Mouse (Mus musculus): ENCODE measurements at regions not wholly inside any gene's neighbourhood (a gene's known extent, or its start where the extent isn't known, plus 50 kb on each side); places are given as distances from the start of the nearest gene placed in this dataset.
A peak's percentile ranks its signal among the peaks of the same experiment; 100 is the strongest.

GRCm38 (mm10) chr2:137723651-137724050 is 532.7 kb upstream of the Btbd3 start:
- no peak for ATAC-seq (ENCODE audit: low FRiP score)
- Histone ChIP-seq H3K9ac (no peak overlapping the region), H3K27me3 (peaks cover 37% of the 10 kb centered on the region), H3K36me3 (no peaks in the 10 kb centered on the region), H3K4me3 (no peak overlapping the region), H3K27ac (no peak overlapping the region), H3K9me3 (no peaks in the 10 kb centered on the region), H3K4me1 (replicated peaks) (peaks cover 1% of the 10 kb centered on the region; the same call in 1 of the 2 replicates), H3K4me2 (no peak overlapping the region)
- WGBS, result 92% methylated on average over 1 of the region's 1 CpGs

- no peak overlapping the region for H3K4me3 ChIP-seq
- H3K4me2 ChIP-seq, result no peak overlapping the region
- no peaks in the 10 kb centered on the region for H3K9me3 ChIP-seq
- no peak overlapping the region for H3K9ac ChIP-seq
- no peak overlapping the region for H3K27ac ChIP-seq
- H3K4me1 ChIP-seq (replicated peaks), result no peaks in the 10 kb centered on the region
- no peak for ATAC-seq (ENCODE audit: low FRiP score)
- WGBS, result 65% methylated on average over 7 of the region's 7 CpGs
- no peaks in the 10 kb centered on the region for H3K36me3 ChIP-seq
- H3K27me3 ChIP-seq, result peaks cover 39% of the 10 kb centered on the region
Observed at GRCm38 (mm10) chr2:137721767-137722424, 534.5 kb upstream of the Btbd3 start.

- Histone ChIP-seq H3K9me3 (no peaks in the 10 kb centered on the region), H3K4me3 (no peak overlapping the region), H3K9ac (no peak overlapping the region), H3K27ac (no peak overlapping the region), H3K4me2 (no peak overlapping the region), H3K36me3 (no peaks in the 10 kb centered on the region), H3K4me1 (replicated peaks) (no peaks in the 10 kb centered on the region), H3K27me3 (peaks cover 67% of the 10 kb centered on the region)
- 72% methylated on average over 2 of the region's 2 CpGs for WGBS
- no peak for ATAC-seq (ENCODE audit: low FRiP score)
Observed at GRCm38 (mm10) chr2:137715891-137716290, 540.5 kb upstream of the Btbd3 start.

GRCm38 (mm10) chr2:137706528-137706988 is 549.8 kb upstream of the Btbd3 start:
- peak overlapping the region; percentile 66 for H3K27ac ChIP-seq

GRCm38 (mm10) chr2:137705724-137706422 is 550.5 kb upstream of the Btbd3 start:
- H3K4me3 ChIP-seq, result peak overlapping the region; percentile 19
- ATAC-seq (ENCODE audit: low FRiP score), result peak; percentile 87
- 16% methylated on average over 14 of the region's 14 CpGs for WGBS
- H3K27ac ChIP-seq, result peak overlapping the region; percentile 66; the same call in 1 of the 2 replicates
- H3K9ac ChIP-seq, result no peak overlapping the region
- no peaks in the 10 kb centered on the region for H3K36me3 ChIP-seq
- H3K27me3 ChIP-seq, result peaks cover 77% of the 10 kb centered on the region
- H3K4me1 ChIP-seq (replicated peaks), result peaks cover 25% of the 10 kb centered on the region
- peak overlapping the region; percentile 45 for H3K4me2 ChIP-seq
- no peaks in the 10 kb centered on the region for H3K9me3 ChIP-seq

More at GRCm38 (mm10) chr2:137706528-137706988, 549.8 kb upstream of the Btbd3 start:
- Histone ChIP-seq H3K9ac (no peak overlapping the region), H3K4me3 (peak overlapping the region; percentile 19; the same call in 1 of the 2 replicates), H3K4me1 (replicated peaks) (peaks cover 25% of the 10 kb centered on the region), H3K9me3 (no peaks in the 10 kb centered on the region), H3K36me3 (no peaks in the 10 kb centered on the region), H3K27me3 (peaks cover 73% of the 10 kb centered on the region), H3K4me2 (peak overlapping the region; percentile 45)
- 4% methylated on average over 4 of the region's 4 CpGs for WGBS
- peak; percentile 89 for ATAC-seq (ENCODE audit: low FRiP score)

GRCm38 (mm10) chr2:137704948-137705723 is 551.2 kb upstream of the Btbd3 start:
- Histone ChIP-seq H3K9me3 (no peaks in the 10 kb centered on the region), H3K4me1 (replicated peaks) (peaks cover 25% of the 10 kb centered on the region), H3K36me3 (no peaks in the 10 kb centered on the region), H3K27ac (no peak overlapping the region), H3K27me3 (peaks cover 78% of the 10 kb centered on the region), H3K4me3 (no peak overlapping the region), H3K4me2 (peak overlapping the region; percentile 45), H3K9ac (no peak overlapping the region)
- WGBS, result 21% methylated on average over 12 of the region's 12 CpGs
- ATAC-seq (ENCODE audit: low FRiP score), result peak; percentile 62; the same call in 1 of the 2 replicates

GRCm38 (mm10) chr2:137704565-137704947 is 551.8 kb upstream of the Btbd3 start:
- H3K27me3 ChIP-seq, result peaks cover 78% of the 10 kb centered on the region
- ATAC-seq (ENCODE audit: low FRiP score), result no peak
- 46% methylated on average over 6 of the region's 6 CpGs for WGBS

GRCm38 (mm10) chr2:137704051-137704450 is 552.3 kb upstream of the Btbd3 start:
- H3K9me3 ChIP-seq, result no peaks in the 10 kb centered on the region
- H3K4me3 ChIP-seq, result no peak overlapping the region
- no peak overlapping the region for H3K9ac ChIP-seq
- ATAC-seq (ENCODE audit: low FRiP score), result no peak
- WGBS, result 67% methylated on average over 3 of the region's 3 CpGs
- peaks cover 78% of the 10 kb centered on the region for H3K27me3 ChIP-seq
- no peak overlapping the region for H3K4me2 ChIP-seq
- H3K27ac ChIP-seq, result no peak overlapping the region
- H3K4me1 ChIP-seq (replicated peaks), result peaks cover 25% of the 10 kb centered on the region
- no peaks in the 10 kb centered on the region for H3K36me3 ChIP-seq

More at GRCm38 (mm10) chr2:137704565-137704947, 551.8 kb upstream of the Btbd3 start:
- Histone ChIP-seq H3K27ac (no peak overlapping the region), H3K9ac (no peak overlapping the region), H3K9me3 (no peaks in the 10 kb centered on the region), H3K4me1 (replicated peaks) (peaks cover 25% of the 10 kb centered on the region), H3K4me3 (no peak overlapping the region), H3K36me3 (no peaks in the 10 kb centered on the region), H3K4me2 (no peak overlapping the region)

- H3K4me3 ChIP-seq, result no peak overlapping the region
- H3K4me2 ChIP-seq, result no peak overlapping the region
- H3K27ac ChIP-seq, result no peak overlapping the region
- H3K9ac ChIP-seq, result no peak overlapping the region
- no peaks in the 10 kb centered on the region for H3K9me3 ChIP-seq
- no peaks in the 10 kb centered on the region for H3K4me1 ChIP-seq (replicated peaks)
- WGBS, result 92% methylated on average over 5 of the region's 5 CpGs
- H3K36me3 ChIP-seq, result no peaks in the 10 kb centered on the region
- H3K27me3 ChIP-seq, result peaks cover 63% of the 10 kb centered on the region
- ATAC-seq (ENCODE audit: low FRiP score), result no peak
Observed at GRCm38 (mm10) chr2:137695885-137696284, 560.5 kb upstream of the Btbd3 start.

- H3K27ac ChIP-seq, result no peak overlapping the region
- 87% methylated on average over 3 of the region's 3 CpGs for WGBS
- no peaks in the 10 kb centered on the region for H3K9me3 ChIP-seq
- ATAC-seq (ENCODE audit: low FRiP score), result no peak
- H3K4me3 ChIP-seq, result no peak overlapping the region
- no peak overlapping the region for H3K9ac ChIP-seq
- no peaks in the 10 kb centered on the region for H3K4me1 ChIP-seq (replicated peaks)
- no peaks in the 10 kb centered on the region for H3K36me3 ChIP-seq
- peaks cover 51% of the 10 kb centered on the region for H3K27me3 ChIP-seq
- no peak overlapping the region for H3K4me2 ChIP-seq
Observed at GRCm38 (mm10) chr2:137694020-137694419, 562.3 kb upstream of the Btbd3 start.

- ATAC-seq (ENCODE audit: low FRiP score), result peak; percentile 39; the same call in 1 of the 2 replicates
- H3K9ac ChIP-seq, result no peak overlapping the region
- 54% methylated on average over 11 of the region's 11 CpGs for WGBS
- peaks cover 23% of the 10 kb centered on the region for H3K27me3 ChIP-seq
- H3K4me1 ChIP-seq (replicated peaks), result peaks cover 9% of the 10 kb centered on the region
- H3K27ac ChIP-seq, result no peak overlapping the region
- no peak overlapping the region for H3K4me2 ChIP-seq
- no peaks in the 10 kb centered on the region for H3K36me3 ChIP-seq
- no peaks in the 10 kb centered on the region for H3K9me3 ChIP-seq
- no peak overlapping the region for H3K4me3 ChIP-seq
Observed at GRCm38 (mm10) chr2:137687208-137687607, 569.2 kb upstream of the Btbd3 start.

- WGBS, result 76% methylated on average over 4 of the region's 4 CpGs
- ATAC-seq (ENCODE audit: low FRiP score), result no peak
Observed at GRCm38 (mm10) chr2:137686735-137687134, 569.6 kb upstream of the Btbd3 start.

More at GRCm38 (mm10) chr2:137686735-137687134, 569.6 kb upstream of the Btbd3 start:
- H3K4me1 ChIP-seq (replicated peaks), result peaks cover 9% of the 10 kb centered on the region
- no peaks in the 10 kb centered on the region for H3K9me3 ChIP-seq
- no peaks in the 10 kb centered on the region for H3K36me3 ChIP-seq
- H3K27ac ChIP-seq, result no peak overlapping the region
- H3K9ac ChIP-seq, result no peak overlapping the region
- no peak overlapping the region for H3K4me2 ChIP-seq
- peaks cover 21% of the 10 kb centered on the region for H3K27me3 ChIP-seq
- no peak overlapping the region for H3K4me3 ChIP-seq

Data from hindbrain, embryonic 13.5 days (tissue).